Mouse (Mus musculus): ENCODE measurements around the gene Fgr.
"Not testable (repeated sequence)": the region's sequence is repeated elsewhere in the genome, so short reads cannot be mapped to it uniquely, and the experiment has no call there.

- not testable (repeated sequence) for TF ChIP-seq CTCF, POLR2A (IDR thresholded peaks at IDR 0.05; ENCODE audit: extremely low read depth, insufficient read depth, low read length)
These were observed 47.4 kb upstream of the Fgr start for GRCm38 (mm10) chr4:132926520-132926919.

Data from cortical plate, adult 2 months (tissue).